Mouse (Mus musculus): ENCODE data around the gene Secisbp2.

GRCm38 (mm10) chr13:51642171-51642778 is 9.2 kb upstream of the Secisbp2 start:
- TF ChIP-seq CTCF (IDR thresholded peaks at IDR 0.05; ENCODE audit: extremely low read depth, insufficient read depth, insufficient read length, insufficient replicate concordance) (no peak), POLR2A (IDR thresholded peaks at IDR 0.05; ENCODE audit: low read depth, low read length) (no peak)
